Mouse (Mus musculus) megakaryocyte-erythroid progenitor cell, adult 5-6 weeks (primary cell): Measurements from ENCODE around the gene Lyar. TPM values are rescaled to one million over a fixed set of nuclear protein-coding genes. Genes with fewer than 3 reads are reported as not detected.

Source experiments
- ATAC-seq: replicated peaks from 2 replicates; pipeline ENCODE4 v1.8.0; 2016; ENCODE audit warnings: mild to moderate bottlenecking, inconsistent platforms; ENCODE audit not compliant: severe bottlenecking, poor library complexity, low FRiP score, low TSS enrichment
- total RNA-seq, 2 experiments: library from RNA; stranded (forward) in 1 of 2; stranded (reverse) in 1 of 2; fragments of 200-1000, 215-1000 nt in 1 of 2; fragments of >200 nt in 1 of 2; fragmentation: Nextera tagmentation in 1 of 2; gene quantifications; 2 replicates each; pipeline ENCODE4 v1.2.3; 2014 to 2017

Gene Lyar
- total RNA-seq (2014; fragmentation: Nextera tagmentation), result 158 and 198 TPM in 2 replicates
- 267 and 298 TPM in 2 replicates for total RNA-seq (2017)

GRCm38 (mm10) chr5:38220328-38220912 is at the start of gene Lyar, which contains the start of gene Zbtb49:
Lyar (plus strand) TSS chr5:38220470.
Zbtb49 (minus strand) TSS chr5:38220457.
- ATAC-seq, result peak; percentile 89

GRCm38 (mm10) chr5:38173766-38174165 is 46.5 kb upstream of the Lyar start:
- no peak for ATAC-seq

GRCm38 (mm10) chr5:38174256-38174912 is 45.9 kb upstream of the Lyar start:
- no peak for ATAC-seq

GRCm38 (mm10) chr5:38184688-38185285 is 35.5 kb upstream of the Lyar start:
- ATAC-seq, result no peak

- ATAC-seq, result no peak
These were observed 33.3 kb upstream of the Lyar start for GRCm38 (mm10) chr5:38187006-38187405.

GRCm38 (mm10) chr5:38190907-38191306 is 29.4 kb upstream of the Lyar start:
- ATAC-seq, result no peak

- ATAC-seq, result no peak
These were observed 25.3 kb upstream of the Lyar start for GRCm38 (mm10) chr5:38194946-38195345.

- no peak for ATAC-seq
These were observed 24.3 kb upstream of the Lyar start for GRCm38 (mm10) chr5:38195941-38196340.

- no peak for ATAC-seq
These were observed 23.3 kb upstream of the Lyar start for GRCm38 (mm10) chr5:38196821-38197481.

GRCm38 (mm10) chr5:38197482-38197823 is 22.8 kb upstream of the Lyar start:
- peak; percentile 87 for ATAC-seq

GRCm38 (mm10) chr5:38199686-38200085 is 20.6 kb upstream of the Lyar start:
- no peak for ATAC-seq

- no peak for ATAC-seq
These were observed 15.0 kb upstream of the Lyar start for GRCm38 (mm10) chr5:38205303-38205726.

- no peak for ATAC-seq
These were observed 11.3 kb upstream of the Lyar start for GRCm38 (mm10) chr5:38208985-38209384.

GRCm38 (mm10) chr5:38211691-38212090 is 8.6 kb upstream of the Lyar start:
- ATAC-seq, result 0 out of 2 replicates have a peak, but pooled peaks have one; percentile 34

- no peak for ATAC-seq
These were observed 7.3 kb upstream of the Lyar start for GRCm38 (mm10) chr5:38213009-38213408.

- ATAC-seq, result peak; percentile 54; the same call in 1 of the 2 replicates
These were observed 431 bp upstream of the Lyar start for GRCm38 (mm10) chr5:38219771-38220307.

- peak; percentile 69 for ATAC-seq
These were observed 15.2 kb downstream of the Lyar start for GRCm38 (mm10) chr5:38235422-38235821.

GRCm38 (mm10) chr5:38236627-38237026 is 16.4 kb downstream of the Lyar start:
- no peak for ATAC-seq

- ATAC-seq, result no peak
These were observed 20.6 kb downstream of the Lyar start for GRCm38 (mm10) chr5:38240727-38241472.
